ENCODE assay signal across 34 mouse cellular contexts in genomic region chr9:114509785-114510184, GRCm38 (mm10). TPM values are rescaled to one million over a fixed set of nuclear protein-coding genes. Genes with fewer than 3 reads are reported as not detected.
DNase-seq lines count a peak whose midpoint lies in the region; ATAC-seq and TF ChIP-seq lines count a peak whose summit lies in the region.
"Had no signal": no experiment of that assay in that cellular context is flagged by ENCODE, and none has a peak within 500 bp of the region (broad histone marks: within the 10 kb centered on the region; RNA-seq: fewer than 3 reads in every experiment).

No protein-coding gene starts in this region.

- intact Hi-C loops in heart, adult 2 months (cut with DNase I) = no loop called here

- TF ChIP-seq CTCF in layer of hippocampus, adult 2 months (conservative IDR thresholded peaks at IDR 0.05) = no peak
- TF ChIP-seq CTCF in heart, adult 2 months (IDR thresholded peaks at IDR 0.05) = no peak

- no peak overlapping the region for H3K27ac ChIP-seq in layer of hippocampus, adult 2 months
- no peak overlapping the region for H3K27ac ChIP-seq in heart, adult 2 months
- H3K27ac ChIP-seq: embryonic facial prominence, embryonic 15.5 days; gastrocnemius, adult 2 months; heart, embryonic 13.5 days; hindbrain, embryonic 12.5 days; limb, embryonic 13.5 days; liver, embryonic 13.5 days; midbrain, embryonic 13.5 days; neural tube, embryonic 12.5 days had no signal

- peak; percentile 80 for ATAC-seq in CD4-positive, CD25-positive, alpha-beta regulatory T cell, adult 4 months
- 0 out of 2 replicates have a peak, but pooled peaks have one; percentile 31 for ATAC-seq in granulocyte monocyte progenitor cell, adult 5-6 weeks (replicated peaks; ENCODE audit: poor library complexity, severe bottlenecking)
- ATAC-seq: forebrain, embryonic 14.5 days; midbrain, embryonic 13.5 days had no signal

- no peak for TF ChIP-seq EP300 in heart, adult 2 months (IDR thresholded peaks at IDR 0.05; ENCODE audit: insufficient read depth, low read depth, low read length)

- TF ChIP-seq POLR2A in heart, adult 2 months (IDR thresholded peaks at IDR 0.05; ENCODE audit: insufficient read depth, low read depth, low read length) = no peak

- H3K27me3 ChIP-seq in heart, adult 2 months (ENCODE audit: control insufficient read depth, insufficient read depth, low read length) = no peaks in the 10 kb centered on the region
- H3K27me3 ChIP-seq: embryonic facial prominence, embryonic 15.5 days; heart, embryonic 13.5 days; hindbrain, embryonic 12.5 days; limb, embryonic 13.5 days; liver, embryonic 13.5 days; midbrain, embryonic 13.5 days; neural tube, embryonic 12.5 days had no signal

- no peak overlapping the region for H3K9ac ChIP-seq in heart, adult 2 months (ENCODE audit: low read depth, low read length)
- H3K9ac ChIP-seq: embryonic facial prominence, embryonic 15.5 days; heart, embryonic 13.5 days; hindbrain, embryonic 12.5 days; limb, embryonic 13.5 days; liver, embryonic 13.5 days; midbrain, embryonic 13.5 days; neural tube, embryonic 12.5 days had no signal

- no peaks in the 10 kb centered on the region for H3K79me2 ChIP-seq in heart, adult 2 months (replicated peaks; ENCODE audit: control insufficient read depth, insufficient read depth, low read length)

- H3K4me1 ChIP-seq in heart, adult 2 months (ENCODE audit: control insufficient read depth, insufficient read depth, low read length) = no peaks in the 10 kb centered on the region
- H3K4me1 ChIP-seq: embryonic facial prominence, embryonic 15.5 days; heart, embryonic 13.5 days; hindbrain, embryonic 12.5 days; limb, embryonic 13.5 days; liver, embryonic 13.5 days; midbrain, embryonic 13.5 days; neural tube, embryonic 12.5 days had no signal

- H3K36me3 ChIP-seq in heart, adult 2 months (ENCODE audit: control insufficient read depth, insufficient read depth, low read length) = no peaks in the 10 kb centered on the region

- 83% methylated on average over 9 of the region's 9 CpGs for WGBS in heart, adult 2 months

- H3K4me3 ChIP-seq in layer of hippocampus, adult 2 months = no peak overlapping the region
- no peak overlapping the region for H3K4me3 ChIP-seq in heart, adult 2 months
- H3K4me3 ChIP-seq: embryonic facial prominence, embryonic 15.5 days; gastrocnemius, adult 2 months; heart, embryonic 13.5 days; hindbrain, embryonic 12.5 days; limb, embryonic 13.5 days; liver, embryonic 13.5 days; megakaryocyte, embryonic 14.5 days; midbrain, embryonic 13.5 days; neural tube, embryonic 12.5 days had no signal

- peak; percentile 9 to 16 for DNase-seq in natural killer cell, adult 2 months (ENCODE audit: low spot score in 2 of 2)
- peak; percentile 69 for DNase-seq in thymus, postnatal 25 days
- DNase-seq in adrenal gland, postnatal 25 days = no peak
- DNase-seq in layer of hippocampus, adult 2 months (ENCODE audit: low spot score in 2 of 2) = no peak
- DNase-seq in heart, adult 2 months = no peak
- DNase-seq in layer of hippocampus, adult 11-12 months (ENCODE audit: low spot score) = no peak
- DNase-seq: adrenal gland, adult 2 months; cerebellum, adult 8-10 months; gastrocnemius, adult 2 months; heart, postnatal 14 days; kidney, adult 9 months; kidney, postnatal 14 days; liver, embryonic 13.5 days; lung, adult 2 months; lung, postnatal 14 days; retina, postnatal 1 day had no signal

RNA-seq across cellular contexts. Expression of gene Ccr4, which starts 5.1 kb away (rescaled TPM):
- polyA plus RNA-seq in CD4-positive, CD25-positive, alpha-beta regulatory T cell, adult 4 months (2017; shearing (Covaris generic)) = 10 to 100 TPM; 27.8 to 29.8 TPM
- not detected in 2 replicates for total RNA-seq in granulocyte monocyte progenitor cell, adult 5-6 weeks (2014; fragmentation: Nextera tagmentation)
- total RNA-seq in granulocyte monocyte progenitor cell, adult 5-6 weeks (2017) = not detected in 2 replicates
- total RNA-seq in adrenal gland, postnatal 25 days (2021) = not detected in 2 replicates
- not detected for total RNA-seq in layer of hippocampus, adult 2 months (2021)
- not detected for total RNA-seq in heart, adult 2 months (2021)
- polyA plus RNA-seq in heart, adult 2 months (2012; rRNA removed) = not detected in 2 replicates
- total RNA-seq: adrenal gland, adult 2 months; gastrocnemius, adult 2 months; gastrocnemius, postnatal 4 days; layer of hippocampus, adult 8-10 months; left cerebral cortex, postnatal 25 days had no signal
- polyA plus RNA-seq: adrenal gland, adult 2 months; forebrain, embryonic 14.5 days; frontal cortex, adult 2 months; heart, embryonic 13.5 days; hindbrain, embryonic 12.5 days; limb, embryonic 13.5 days; liver, embryonic 13.5 days; midbrain, embryonic 13.5 days; neural tube, embryonic 12.5 days had no signal

RNA-seq across cellular contexts. Expression of gene C130032M10Rik, which starts 5.7 kb away (rescaled TPM):
- polyA plus RNA-seq in CD4-positive, CD25-positive, alpha-beta regulatory T cell, adult 4 months (2017; shearing (Covaris generic)) = not detected
- not detected in 2 replicates for total RNA-seq in granulocyte monocyte progenitor cell, adult 5-6 weeks (2014; fragmentation: Nextera tagmentation)
- total RNA-seq in granulocyte monocyte progenitor cell, adult 5-6 weeks (2017) = not detected in 2 replicates
- total RNA-seq in adrenal gland, postnatal 25 days (2021) = not detected in 2 replicates
- total RNA-seq in layer of hippocampus, adult 2 months (2021) = not detected
- total RNA-seq in heart, adult 2 months (2021) = not detected
- polyA plus RNA-seq in heart, adult 2 months (2012; rRNA removed) = not detected in 2 replicates
- total RNA-seq: gastrocnemius, adult 2 months; gastrocnemius, postnatal 4 days; heart, postnatal 14 days; layer of hippocampus, adult 8-10 months; left cerebral cortex, postnatal 25 days; monocyte, adult 5-6 weeks had no signal
- polyA plus RNA-seq: adrenal gland, adult 2 months; forebrain, embryonic 14.5 days; frontal cortex, adult 2 months; intestine, embryonic 14.5 days; liver, embryonic 13.5 days; lung, adult 2 months; midbrain, embryonic 13.5 days; spleen, adult 2 months; testis, adult 2 months had no signal

RNA-seq across cellular contexts. Expression of gene Trim71, which starts 54.4 kb away (rescaled TPM):
- not detected for polyA plus RNA-seq in CD4-positive, CD25-positive, alpha-beta regulatory T cell, adult 4 months (2017; shearing (Covaris generic))
- total RNA-seq in granulocyte monocyte progenitor cell, adult 5-6 weeks (2014; fragmentation: Nextera tagmentation) = not detected in 2 replicates
- not detected in 2 replicates for total RNA-seq in granulocyte monocyte progenitor cell, adult 5-6 weeks (2017)
- total RNA-seq in adrenal gland, postnatal 25 days (2021) = 0.06 TPM in 1 of 2 replicates, not detected in the other
- 1 to 10 TPM; 1.3 to 1.4 TPM for total RNA-seq in layer of hippocampus, adult 2 months (2021)
- not detected for total RNA-seq in heart, adult 2 months (2021)
- polyA plus RNA-seq in heart, adult 2 months (2012; rRNA removed) = not detected in 2 replicates
- total RNA-seq: adrenal gland, adult 2 months; gastrocnemius, adult 2 months; heart, postnatal 14 days; monocyte, adult 5-6 weeks had no signal
- polyA plus RNA-seq: adrenal gland, adult 2 months had no signal

Comparison
In these comparisons a context has a peak if more than half of its experiments do, and no peak if none do; other contexts are left out.
1. DNase-seq: peak in natural killer cell, adult 2 months (2 of 2) and thymus, postnatal 25 days (single experiment); none in adrenal gland, postnatal 25 days (single experiment), layer of hippocampus, adult 2 months (0 of 2), heart, adult 2 months (0 of 2) and layer of hippocampus, adult 11-12 months (single experiment).